Mouse (Mus musculus) kidney, embryonic 15.5 days (tissue): ENCODE measurements around the gene Slc35c2. TPM values are rescaled to one million over a fixed set of nuclear protein-coding genes. Genes with fewer than 3 reads are reported as not detected.
A peak's percentile ranks its signal among the peaks of the same experiment; 100 is the strongest.

Experiments
- ATAC-seq: fragments of 200-750 bp; cut with Nextera tagmentation; replicated peaks from 2 replicates; pipeline ENCODE4 v1.8.0; 2017; ENCODE audit warnings: moderate TSS enrichment; ENCODE audit not compliant: low FRiP score
- H3K27ac ChIP-seq: fragments of 300-500 bp; sonication (generic); 2 replicates; pipeline ENCODE4 v1.5.1; 2015; ENCODE audit warnings: mild to moderate bottlenecking, inconsistent platforms
- H3K27me3 ChIP-seq: fragments of 300-500 bp; sonication (generic); 2 replicates; pipeline ENCODE4 v1.6.1; 2015; ENCODE audit warnings: inconsistent platforms
- H3K36me3 ChIP-seq: fragments of 300-500 bp; sonication (generic); 2 replicates; pipeline ENCODE4 v1.6.1; 2015; ENCODE audit warnings: inconsistent platforms
- H3K4me1 ChIP-seq: fragments of 300-500 bp; sonication (generic); 2 replicates; pipeline ENCODE4 v1.6.1; 2015; ENCODE audit warnings: inconsistent platforms
- H3K4me2 ChIP-seq: fragments of 300-500 bp; sonication (generic); 2 replicates; pipeline ENCODE4 v1.6.1; 2015; ENCODE audit warnings: moderate library complexity, mild to moderate bottlenecking, inconsistent platforms
- H3K4me3 ChIP-seq: fragments of 300-500 bp; sonication (generic); replicated peaks from 2 replicates; pipeline ENCODE4 v1.5.1; 2015; ENCODE audit warnings: mild to moderate bottlenecking, inconsistent platforms
- H3K9ac ChIP-seq: fragments of 300-500 bp; sonication (generic); 2 replicates; pipeline ENCODE4 v1.6.1; 2015; ENCODE audit warnings: mild to moderate bottlenecking, inconsistent platforms
- H3K9me3 ChIP-seq: fragments of 300-500 bp; sonication (generic); replicated peaks from 2 replicates; pipeline ENCODE4 v1.6.1; 2016; ENCODE audit warnings: inconsistent platforms
- WGBS: fragments of 180-500 bp; shearing (Covaris S2); methylation state at CpG from one replicate; pipeline ENCODE4 v1.1.7; 2015; ENCODE audit warnings: mixed read lengths; 5-methylcytosine and 5-hydroxymethylcytosine counted together
- polyA plus RNA-seq: library from polyadenylated mRNA; unstranded; fragments of >200 nt; fragmentation: Nextera tagmentation; extraction: Ambion mirVana; gene quantifications from 2 replicates; pipeline ENCODE4 v1.2.1, GENCODE M21; 2015

Gene Slc35c2
- polyA plus RNA-seq, 1 experiment from 2014 or later, result 53.7 TPM

- H3K36me3 ChIP-seq, result no peaks in the 10 kb centered on the region
- ATAC-seq, result no peak
- peaks cover 80% of the 10 kb centered on the region for H3K27me3 ChIP-seq
- H3K4me1 ChIP-seq, result peaks cover 19% of the 10 kb centered on the region
- H3K4me3 ChIP-seq, result no peak overlapping the region
- H3K9ac ChIP-seq, result no peak overlapping the region
- no peak overlapping the region for H3K4me2 ChIP-seq
- WGBS, result 28% methylated on average over 1 of the region's 1 CpGs
- H3K9me3 ChIP-seq, result no peaks in the 10 kb centered on the region
- H3K27ac ChIP-seq, result no peak overlapping the region
These were observed 36.8 kb downstream of the Slc35c2 start for GRCm38 (mm10) chr2:165250903-165251302.

DNA sequence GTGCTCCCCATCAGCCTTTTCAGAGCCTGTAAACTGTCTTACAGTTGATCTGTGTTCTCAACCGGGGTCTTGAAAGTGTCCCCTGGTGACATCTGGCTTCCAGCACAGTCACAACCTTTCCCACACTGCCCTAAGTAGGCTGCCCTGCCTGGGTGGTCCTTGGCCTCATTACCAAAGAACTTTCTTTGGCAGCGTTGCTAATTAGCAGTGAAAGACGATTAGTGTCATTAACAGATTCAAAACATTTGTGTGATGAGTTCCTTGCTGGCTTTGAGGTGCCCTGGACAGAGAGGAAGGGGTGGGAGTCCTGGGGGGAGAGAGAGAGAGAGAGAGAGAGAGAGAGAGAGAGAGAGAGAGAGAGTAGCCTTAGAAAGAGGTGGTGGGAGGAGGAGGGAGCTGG is 38.7 kb downstream of the Slc35c2 start:
- H3K4me2 ChIP-seq, result no peak overlapping the region
- H3K9ac ChIP-seq, result no peak overlapping the region
- no peak for ATAC-seq
- 14% methylated on average over 3 of the region's 3 CpGs for WGBS
- peaks cover 78% of the 10 kb centered on the region for H3K27me3 ChIP-seq
- no peaks in the 10 kb centered on the region for H3K36me3 ChIP-seq
- H3K9me3 ChIP-seq, result no peaks in the 10 kb centered on the region
- no peak overlapping the region for H3K27ac ChIP-seq
- peaks cover 10% of the 10 kb centered on the region for H3K4me1 ChIP-seq
- H3K4me3 ChIP-seq, result no peak overlapping the region

- Histone ChIP-seq H3K4me2 (no peak overlapping the region), H3K4me1 (peaks cover 12% of the 10 kb centered on the region), H3K9ac (no peak overlapping the region), H3K4me3 (no peak overlapping the region), H3K27ac (no peak overlapping the region), H3K9me3 (no peaks in the 10 kb centered on the region), H3K36me3 (no peaks in the 10 kb centered on the region), H3K27me3 (peaks cover 79% of the 10 kb centered on the region)
- ATAC-seq, result no peak
- WGBS, result 20% methylated on average over 11 of the region's 11 CpGs
These were observed 41.3 kb downstream of the Slc35c2 start for GRCm38 (mm10) chr2:165246349-165246748.

- Histone ChIP-seq H3K36me3 (no peaks in the 10 kb centered on the region), H3K9me3 (no peaks in the 10 kb centered on the region), H3K27ac (no peak overlapping the region), H3K4me2 (no peak overlapping the region), H3K9ac (no peak overlapping the region), H3K4me3 (no peak overlapping the region), H3K4me1 (peaks cover 26% of the 10 kb centered on the region), H3K27me3 (peaks cover 96% of the 10 kb centered on the region)
- ATAC-seq, result no peak
- 7% methylated on average over 11 of the region's 11 CpGs for WGBS
These were observed 44.4 kb downstream of the Slc35c2 start for GRCm38 (mm10) chr2:165243122-165243720.

GRCm38 (mm10) chr2:165242575-165242974 is 45.1 kb downstream of the Slc35c2 start:
- Histone ChIP-seq H3K9ac (no peak overlapping the region), H3K9me3 (no peaks in the 10 kb centered on the region), H3K27ac (no peak overlapping the region), H3K4me3 (no peak overlapping the region), H3K4me2 (no peak overlapping the region), H3K27me3 (peaks cover 96% of the 10 kb centered on the region), H3K4me1 (peaks cover 26% of the 10 kb centered on the region), H3K36me3 (no peaks in the 10 kb centered on the region)
- WGBS, result 3% methylated on average over 13 of the region's 13 CpGs
- ATAC-seq, result no peak

DNA sequence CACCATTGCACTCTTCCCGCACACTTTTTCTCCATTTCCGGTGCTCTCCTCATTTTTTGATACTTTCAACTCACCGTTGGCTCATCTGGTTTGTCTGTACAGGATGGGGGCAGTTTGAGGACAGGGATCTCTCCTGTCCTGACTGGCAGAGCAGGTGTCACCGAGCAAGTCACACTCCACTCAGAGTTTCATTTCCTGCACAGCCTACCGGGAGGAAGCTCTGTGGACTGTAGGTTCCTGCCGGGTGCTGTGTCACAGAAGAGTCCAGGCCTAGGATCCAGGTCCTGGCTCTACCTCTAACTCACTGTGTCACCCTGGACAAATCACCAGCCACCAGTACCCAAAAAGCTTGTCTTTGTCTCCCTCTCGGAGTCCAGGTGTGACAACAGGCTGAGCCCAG is 45.9 kb downstream of the Slc35c2 start:
- no peak for ATAC-seq
- Histone ChIP-seq H3K9ac (no peak overlapping the region), H3K4me2 (no peak overlapping the region), H3K9me3 (no peaks in the 10 kb centered on the region), H3K36me3 (no peaks in the 10 kb centered on the region), H3K4me1 (peaks cover 30% of the 10 kb centered on the region), H3K4me3 (no peak overlapping the region), H3K27me3 (peaks cover 94% of the 10 kb centered on the region), H3K27ac (no peak overlapping the region)
- WGBS, result 60% methylated on average over 7 of the region's 7 CpGs

- 27% methylated on average over 8 of the region's 8 CpGs for WGBS
- H3K27ac ChIP-seq, result no peak overlapping the region
These were observed 47.3 kb downstream of the Slc35c2 start for GRCm38 (mm10) chr2:165240371-165240770.

GRCm38 (mm10) chr2:165239533-165240144 is 48.0 kb downstream of the Slc35c2 start:
- ATAC-seq, result no peak
- no peaks in the 10 kb centered on the region for H3K9me3 ChIP-seq
- H3K4me3 ChIP-seq, result no peak overlapping the region
- no peaks in the 10 kb centered on the region for H3K36me3 ChIP-seq
- no peak overlapping the region for H3K4me2 ChIP-seq
- peaks cover 98% of the 10 kb centered on the region for H3K27me3 ChIP-seq
- WGBS, result 19% methylated on average over 15 of the region's 15 CpGs
- peaks cover 51% of the 10 kb centered on the region for H3K4me1 ChIP-seq
- H3K9ac ChIP-seq, result no peak overlapping the region
- no peak overlapping the region for H3K27ac ChIP-seq

More at GRCm38 (mm10) chr2:165240371-165240770, 47.3 kb downstream of the Slc35c2 start:
- ATAC-seq, result no peak
- H3K4me1 ChIP-seq, result peaks cover 44% of the 10 kb centered on the region
- no peaks in the 10 kb centered on the region for H3K36me3 ChIP-seq
- peaks cover 96% of the 10 kb centered on the region for H3K27me3 ChIP-seq
- no peak overlapping the region for H3K9ac ChIP-seq
- no peak overlapping the region for H3K4me3 ChIP-seq
- no peak overlapping the region for H3K4me2 ChIP-seq
- no peaks in the 10 kb centered on the region for H3K9me3 ChIP-seq

DNA sequence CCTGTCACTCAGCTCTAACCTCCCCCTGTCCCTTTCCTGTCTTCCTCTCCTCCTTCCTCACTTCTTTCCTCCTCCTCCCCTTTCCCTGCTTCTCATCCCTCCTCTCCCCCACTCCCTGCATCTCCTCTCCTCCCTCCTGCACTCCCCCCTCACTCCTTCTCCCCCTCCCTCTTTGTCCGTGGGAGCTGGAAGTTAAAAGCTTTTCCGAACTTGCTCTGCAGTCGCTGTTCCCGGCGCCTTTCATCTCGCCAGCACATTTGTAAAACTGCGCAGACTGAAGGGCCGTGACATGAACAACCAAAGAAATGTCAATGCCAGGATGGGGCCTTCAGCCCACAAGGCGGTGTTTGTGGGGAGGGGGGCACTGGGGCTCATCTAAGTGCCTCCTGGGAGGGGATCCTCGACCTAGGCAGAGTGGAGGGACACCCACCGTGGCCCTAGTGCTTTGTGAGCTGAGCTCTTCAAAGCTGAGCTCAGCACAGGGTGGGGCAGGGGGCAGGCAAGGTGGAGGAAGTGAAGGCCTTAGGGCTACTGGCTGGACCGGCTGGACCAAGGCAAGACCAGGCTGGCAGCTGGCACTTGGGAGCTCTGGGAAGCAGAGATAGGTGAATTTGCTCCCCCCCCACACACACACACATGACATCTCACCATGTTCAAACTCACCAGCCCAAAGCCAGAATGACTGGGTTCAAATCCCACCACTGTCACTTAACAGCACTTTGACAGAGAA is 49.1 kb downstream of the Slc35c2 start:
- Histone ChIP-seq H3K27me3 (peaks cover 98% of the 10 kb centered on the region), H3K4me3 (no peak overlapping the region), H3K9me3 (no peaks in the 10 kb centered on the region), H3K27ac (no peak overlapping the region), H3K9ac (no peak overlapping the region), H3K36me3 (no peaks in the 10 kb centered on the region), H3K4me2 (no peak overlapping the region), H3K4me1 (peaks cover 62% of the 10 kb centered on the region)
- ATAC-seq, result no peak
- WGBS, result 5% methylated on average over 12 of the region's 12 CpGs

DNA sequence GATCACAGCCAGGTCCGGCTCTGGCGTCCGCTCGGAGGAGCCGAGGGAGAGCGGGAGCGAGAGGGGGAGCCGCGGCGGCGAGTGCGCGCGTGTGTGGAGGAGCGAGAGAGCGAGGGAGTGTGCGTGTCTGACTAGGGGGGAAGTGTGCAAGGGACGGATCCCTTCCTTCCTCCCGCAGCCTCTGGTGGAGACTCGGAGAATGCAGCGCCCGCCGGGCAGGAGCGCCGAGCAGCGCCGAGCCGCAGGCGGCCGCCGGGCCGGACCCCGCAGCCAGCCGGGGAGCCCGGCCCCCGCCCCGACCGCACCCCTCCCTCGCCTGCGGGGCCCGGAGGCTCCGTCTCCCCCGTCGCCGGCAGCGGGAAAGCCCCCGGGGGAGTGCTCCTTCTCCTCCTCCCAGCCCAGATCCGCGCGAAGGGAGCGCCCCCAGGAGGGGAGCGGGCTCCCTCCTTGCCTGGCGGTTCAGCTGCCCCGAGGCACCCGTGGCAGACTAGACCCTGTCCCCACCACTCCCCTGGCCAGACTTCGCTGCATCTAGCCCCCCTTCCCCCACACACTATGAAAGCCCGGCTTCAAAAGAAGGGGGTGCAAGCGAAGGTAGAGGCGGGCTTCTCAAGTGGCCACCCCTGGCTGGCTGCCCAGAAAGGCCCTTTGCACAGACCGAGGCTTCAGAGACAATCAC is 52.9 kb downstream of the Slc35c2 start, which contains the start of gene Cdh22:
Gene Cdh22 (minus strand): TSS at position 241 of the 679 bp plus-strand sequence.
- peak; percentile 67 for ATAC-seq

DNA sequence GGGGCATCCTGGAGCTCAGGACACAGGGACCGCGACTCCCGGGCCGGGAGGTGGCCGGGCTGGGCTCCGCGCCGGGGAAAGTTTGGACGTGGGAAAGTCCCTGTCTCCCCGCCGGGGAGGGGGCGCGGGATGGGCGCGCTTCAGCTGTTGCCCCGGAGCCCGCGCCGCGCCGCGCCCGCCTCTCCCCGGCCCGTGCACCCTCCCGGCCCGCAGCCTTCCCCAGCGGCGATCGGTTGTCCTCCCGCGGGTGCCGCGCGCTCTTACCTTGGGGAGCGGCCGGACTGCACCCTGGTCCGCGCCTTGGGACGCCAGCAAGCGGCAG is 53.4 kb downstream of the Slc35c2 start:
- ATAC-seq, result peak; percentile 40
- H3K4me1 ChIP-seq, result peaks cover 47% of the 10 kb centered on the region
- H3K4me3 ChIP-seq, result peak overlapping the region; percentile 63
- no peaks in the 10 kb centered on the region for H3K9me3 ChIP-seq
- H3K36me3 ChIP-seq, result no peaks in the 10 kb centered on the region
- WGBS, result under 1% methylated on average over 40 of the region's 41 CpGs
- peaks cover 98% of the 10 kb centered on the region for H3K27me3 ChIP-seq
- H3K4me2 ChIP-seq, result peak overlapping the region; percentile 98
- H3K9ac ChIP-seq, result peak overlapping the region; percentile 50
- no peak overlapping the region for H3K27ac ChIP-seq

More for the DNA sequence above, 52.9 kb downstream of the Slc35c2 start, which contains the start of gene Cdh22:
- 0% methylated on average over 43 of the region's 60 CpGs for WGBS
- Histone ChIP-seq H3K9ac (peak within 1 kb of the TSS; percentile 50), H3K4me2 (peak within 1 kb of the TSS; percentile 98), H3K4me1 (peaks cover 50% of the 10 kb centered on the region), H3K4me3 (peak within 1 kb of the TSS; percentile 63), H3K27ac (no peak within 1 kb of the TSS), H3K9me3 (no peaks in the 10 kb centered on the region), H3K36me3 (no peaks in the 10 kb centered on the region), H3K27me3 (peaks cover 98% of the 10 kb centered on the region)
